Mouse (Mus musculus): ENCODE results near the gene Dlg1.

The Dlg1 gene

DNA sequence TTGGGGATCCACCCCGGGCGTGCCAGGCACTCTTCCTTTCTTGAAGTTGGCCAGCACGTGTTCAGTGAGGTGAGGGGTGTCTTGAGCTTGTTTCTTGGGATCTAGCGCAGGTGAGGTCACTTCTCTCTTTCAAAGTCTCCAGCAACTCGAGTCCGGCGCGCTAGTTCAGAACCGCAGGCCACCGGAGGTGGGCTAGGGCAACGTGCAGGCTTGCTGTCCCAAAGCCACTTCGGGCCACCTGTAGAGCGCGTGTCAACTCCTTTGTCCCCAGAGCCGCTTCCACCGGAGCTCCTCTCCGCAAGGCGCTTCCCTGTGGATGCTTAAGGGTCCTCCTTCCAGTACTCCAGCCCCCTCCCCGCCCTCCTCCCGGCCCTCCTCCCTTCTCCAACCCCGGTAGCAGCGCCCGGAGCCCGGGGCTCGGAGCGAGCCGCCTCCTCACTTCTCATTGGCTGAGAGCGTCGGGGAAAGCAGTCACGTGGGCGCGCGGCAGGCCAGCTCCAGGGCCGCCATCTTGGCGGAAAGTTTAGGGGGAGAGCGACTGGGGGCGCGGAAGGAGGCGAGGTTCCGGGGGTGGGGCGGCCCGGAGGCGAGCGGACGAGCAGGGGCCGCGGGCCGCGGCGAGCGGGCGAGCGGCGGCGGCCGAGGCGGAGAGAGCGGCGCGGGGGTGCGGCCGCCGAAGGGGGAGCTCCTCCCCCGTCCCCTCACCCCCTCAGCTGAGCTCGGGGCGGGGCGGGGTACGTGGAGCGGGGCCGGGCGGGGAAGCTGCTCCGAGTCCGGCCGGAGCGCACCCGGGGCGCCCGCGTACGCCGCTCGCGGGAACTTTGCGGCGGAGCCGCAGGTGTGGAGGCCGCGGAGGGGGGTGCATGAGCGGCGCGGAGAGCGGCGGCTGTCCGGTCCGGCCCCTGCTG is at the start of gene Dlg1:
Dlg1 (plus strand) TSS at position 65 of the 908 bp plus-strand sequence.
- peak; percentile 90 to 95 for DNase-seq

GRCm38 (mm10) chr16:31616382-31616781 is 46.9 kb upstream of the Dlg1 start:
- DNase-seq, result no peak

- DNase-seq, result no peak
Measured at GRCm38 (mm10) chr16:31617128-31617527, 46.1 kb upstream of the Dlg1 start.

DNA sequence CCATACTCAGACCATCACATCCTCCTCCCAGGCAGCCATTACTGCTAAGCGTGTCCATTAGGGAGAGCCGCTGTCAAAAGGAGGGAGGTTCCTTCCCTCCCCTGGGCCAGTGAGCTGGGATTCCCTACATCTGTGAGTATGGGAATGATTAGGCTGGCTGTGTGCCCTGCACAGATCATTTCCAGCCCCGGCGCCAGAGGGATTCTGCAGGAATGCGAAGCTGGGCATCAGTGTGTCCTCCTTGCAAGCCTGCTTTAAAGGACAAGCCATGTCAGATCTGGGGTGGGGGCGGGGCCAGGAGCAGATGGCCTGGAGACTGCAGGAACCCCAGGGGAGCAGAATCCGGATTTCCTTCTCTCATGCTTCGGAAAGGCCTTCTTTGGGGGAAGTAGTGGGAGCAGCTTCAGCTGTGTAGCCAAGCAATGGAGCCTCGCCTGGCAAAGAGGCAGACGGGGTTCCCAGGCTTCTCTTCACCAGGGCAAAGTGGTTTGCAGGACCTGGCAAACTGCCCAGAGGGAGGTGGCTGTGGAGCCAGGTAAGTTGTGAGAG is 45.3 kb upstream of the Dlg1 start:
- DNase-seq, result peak; percentile 67 to 76

DNA sequence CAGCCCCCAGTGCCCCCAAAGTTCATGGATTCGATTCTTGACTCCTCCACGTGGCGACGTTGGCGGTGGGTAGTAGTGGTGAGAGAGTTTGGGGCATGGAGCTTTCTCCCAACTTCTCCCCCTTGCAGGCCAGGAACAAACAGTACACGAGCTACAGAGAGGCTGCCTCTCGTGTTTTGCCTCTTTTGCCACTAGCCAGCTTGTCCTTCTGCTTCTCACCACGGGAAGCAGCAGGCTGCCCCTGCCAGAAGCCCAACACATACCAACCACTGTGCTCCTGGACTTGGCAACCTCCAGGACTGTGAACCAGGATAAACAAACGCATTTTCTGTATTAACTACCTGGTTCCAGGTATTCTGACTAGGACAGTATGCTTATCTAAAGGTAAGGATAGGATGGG is 44.6 kb upstream of the Dlg1 start:
- no peak for DNase-seq

DNA sequence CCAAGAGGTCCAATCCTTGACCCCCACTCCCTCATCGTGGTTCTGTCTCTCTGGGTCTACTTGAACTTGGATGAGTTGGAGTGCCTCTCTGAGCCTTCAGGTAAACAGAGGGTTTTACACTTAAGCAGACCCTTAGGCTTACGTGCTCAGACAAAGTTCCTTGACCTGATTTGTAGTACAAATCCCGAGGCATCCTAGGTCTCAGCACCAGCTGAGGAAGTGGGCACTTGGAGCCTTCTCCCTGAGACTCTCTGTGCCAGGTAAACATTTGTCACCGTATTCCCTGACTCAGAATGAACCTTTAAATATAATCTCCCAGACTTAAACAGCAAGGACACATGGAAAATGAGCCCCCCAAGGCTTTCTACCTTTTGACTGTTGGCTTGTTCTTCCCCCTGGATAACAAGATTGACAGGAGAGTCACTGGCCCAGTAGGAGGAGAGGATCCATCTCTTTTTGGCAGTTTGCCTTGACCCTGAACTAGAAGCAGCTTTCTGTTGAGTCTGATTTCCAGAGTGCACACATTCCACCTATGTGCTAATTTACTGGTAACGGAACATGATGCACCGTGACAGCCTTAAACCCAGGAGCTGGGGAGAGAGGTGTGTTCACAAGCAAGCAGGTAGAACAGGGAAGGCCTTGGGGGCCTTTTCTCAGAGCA is 43.4 kb upstream of the Dlg1 start:
- no peak for DNase-seq

DNA sequence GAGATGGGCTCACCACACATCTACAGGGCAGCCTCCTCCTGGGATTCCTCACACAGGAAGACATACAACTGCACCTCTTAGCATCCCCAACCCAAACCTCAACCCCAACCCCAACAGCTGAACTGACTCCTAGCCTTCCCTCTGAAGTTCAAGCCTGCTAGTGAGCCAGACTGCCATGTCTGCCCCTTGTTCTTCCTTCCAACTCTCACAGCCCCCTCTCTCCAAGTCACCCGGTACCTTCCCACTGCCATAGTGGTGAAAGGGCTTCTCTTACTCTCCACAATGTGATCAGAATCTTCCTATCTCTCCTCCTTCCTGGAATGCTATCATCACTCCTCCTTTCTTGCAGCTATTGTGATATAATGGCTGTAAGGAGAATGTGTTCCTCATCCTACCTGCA is 40.9 kb upstream of the Dlg1 start:
- no peak for DNase-seq

- DNase-seq, result no peak
Measured at GRCm38 (mm10) chr16:31623136-31623535, 40.1 kb upstream of the Dlg1 start.

- DNase-seq, result no peak
Measured at GRCm38 (mm10) chr16:31624749-31625148, 38.5 kb upstream of the Dlg1 start.

- no peak for DNase-seq
Measured at GRCm38 (mm10) chr16:31626331-31626730, 36.9 kb upstream of the Dlg1 start.

DNA sequence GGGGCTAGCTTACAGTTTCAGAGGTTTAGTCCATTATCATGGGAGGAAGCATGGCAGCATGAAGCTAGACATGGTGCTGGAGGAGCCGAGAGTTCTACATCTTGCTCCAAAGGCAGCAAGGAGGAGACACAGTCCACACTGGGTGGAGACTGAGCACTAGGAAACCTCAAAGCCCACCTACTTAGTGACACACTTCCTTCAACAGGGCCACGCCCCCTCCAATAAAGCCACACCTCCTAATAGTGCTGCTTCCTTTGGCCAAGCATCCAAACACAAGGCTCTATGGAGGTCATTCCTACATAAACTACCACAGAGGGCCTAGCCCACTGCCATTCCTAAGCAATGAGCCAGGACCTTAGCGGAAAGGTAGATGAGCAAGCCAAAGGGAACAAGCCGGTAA is 32.9 kb upstream of the Dlg1 start:
- DNase-seq, result no peak

GRCm38 (mm10) chr16:31631046-31631445 is 32.2 kb upstream of the Dlg1 start:
- no peak for DNase-seq

- DNase-seq, result no peak
Measured at GRCm38 (mm10) chr16:31634371-31634770, 28.9 kb upstream of the Dlg1 start.

DNA sequence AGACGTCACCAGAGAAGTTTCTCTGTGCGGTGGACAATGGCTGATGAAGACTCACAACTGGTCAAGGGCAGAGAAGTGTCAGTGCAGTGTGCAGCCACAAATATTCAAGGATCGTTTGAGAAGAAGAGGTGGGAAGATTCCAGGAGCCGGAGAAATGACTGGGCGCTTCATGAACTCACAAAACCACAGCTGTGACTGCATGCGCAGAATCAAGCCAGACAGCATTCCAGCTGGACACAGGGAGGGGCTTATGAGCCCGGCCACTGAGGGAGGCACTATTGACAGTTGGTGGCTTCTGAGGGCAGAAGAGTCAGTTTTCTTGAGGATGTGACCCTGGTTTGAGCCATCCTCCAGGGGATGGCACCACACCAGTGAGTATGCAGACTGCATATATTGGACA is 24.9 kb upstream of the Dlg1 start:
- peak in 1 of 2 experiments; percentile 15 for DNase-seq

DNA sequence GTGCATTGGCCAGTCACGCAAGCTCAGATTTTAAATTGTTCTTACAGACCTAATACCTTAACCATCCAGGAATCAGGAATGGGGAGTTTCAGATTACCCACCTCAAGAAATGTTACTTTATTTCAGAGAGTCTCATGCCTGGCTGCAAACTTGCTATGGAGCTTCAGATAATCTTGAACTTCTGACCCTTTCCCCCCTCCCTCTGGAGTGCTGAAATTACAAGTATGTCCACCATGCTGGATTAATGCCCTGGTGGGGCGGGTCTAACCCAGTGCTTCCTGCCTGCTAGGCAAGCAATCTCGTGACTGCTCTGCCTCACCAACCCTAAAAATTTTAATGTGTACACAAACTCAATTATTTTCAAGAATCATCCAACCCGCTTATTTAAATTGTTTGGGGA is 23.3 kb upstream of the Dlg1 start:
- DNase-seq, result peak; percentile 63 to 69

- DNase-seq, result no peak
Measured at GRCm38 (mm10) chr16:31641776-31642175, 21.5 kb upstream of the Dlg1 start.

GRCm38 (mm10) chr16:31647221-31647620 is 16.0 kb upstream of the Dlg1 start:
- no peak for DNase-seq

GRCm38 (mm10) chr16:31650788-31651187 is 12.5 kb upstream of the Dlg1 start:
- DNase-seq, result no peak

- no peak for DNase-seq
Measured at GRCm38 (mm10) chr16:31651541-31651940, 11.7 kb upstream of the Dlg1 start.

GRCm38 (mm10) chr16:31652115-31652843 is 11.0 kb upstream of the Dlg1 start:
- DNase-seq, result no peak

DNA sequence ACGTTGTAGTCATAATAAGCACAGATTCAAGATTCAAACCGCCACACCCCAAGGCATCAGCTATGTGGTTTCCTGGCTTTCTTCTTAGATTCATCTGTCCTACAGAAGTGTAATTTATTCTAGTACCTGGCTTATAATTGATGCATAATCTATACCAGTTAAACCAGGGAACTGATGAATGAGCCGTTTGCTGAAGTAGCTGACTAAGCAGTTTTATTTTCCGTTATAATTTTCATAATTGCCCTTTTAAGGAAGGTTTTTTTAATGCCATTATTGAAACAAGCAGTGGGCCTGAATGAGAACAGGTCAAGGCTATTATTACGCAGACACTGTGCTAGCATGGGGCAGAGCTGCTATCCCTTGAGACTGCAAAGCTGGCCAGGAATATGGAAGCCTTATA is 9.6 kb upstream of the Dlg1 start:
- no peak for DNase-seq

DNA sequence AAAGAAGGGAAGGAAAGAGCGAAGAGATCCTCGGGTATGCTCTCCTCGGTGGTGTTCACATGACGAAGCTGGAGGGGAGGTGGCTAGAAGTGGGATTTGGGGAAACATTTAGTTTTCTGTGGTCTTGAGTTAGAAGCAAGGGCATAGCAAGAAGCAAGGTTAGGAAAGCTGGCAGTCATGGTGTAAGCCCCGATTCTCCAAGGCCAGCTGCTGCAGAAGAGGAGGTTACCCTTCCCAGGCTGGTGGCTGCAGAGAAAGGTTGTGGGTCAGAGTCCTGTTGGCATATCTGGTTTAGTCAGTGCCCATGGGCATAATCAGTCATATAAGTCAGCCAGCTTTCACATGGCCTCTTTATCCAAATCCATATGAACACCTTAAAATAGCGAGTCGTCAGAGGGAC is 9.2 kb upstream of the Dlg1 start:
- no peak for DNase-seq

GRCm38 (mm10) chr16:31655531-31655930 is 7.7 kb upstream of the Dlg1 start:
- DNase-seq, result no peak

Data from kidney, postnatal 25 days (tissue).